Mouse (Mus musculus) heart, postnatal 10 days (tissue): ENCODE measurements at regions not wholly inside any gene's neighbourhood (a gene's known extent, or its start where the extent isn't known, plus 50 kb on each side); places are given as distances from the start of the nearest gene placed in this dataset.
"Not testable (repeated sequence)": the region's sequence is repeated elsewhere in the genome, so short reads cannot be mapped to it uniquely, and the experiment has no call there.

Source experiments
- DNase-seq, 2 experiments: peaks; one replicate each; pipeline ENCODE4 v3.0.0; 2021
- intact Hi-C: fragments of 180-260 bp; cut with DNase I; formaldehyde crosslinking; loops from one replicate; pipeline ENCODE4 v1.15.1; 2025

GRCm38 (mm10) chr12:20196386-20196785, 242.1 kb downstream of the Gm21863 start:
- peak; percentile 27 to 51 for DNase-seq
- intact Hi-C loops = not testable (repeated sequence)

DNA sequence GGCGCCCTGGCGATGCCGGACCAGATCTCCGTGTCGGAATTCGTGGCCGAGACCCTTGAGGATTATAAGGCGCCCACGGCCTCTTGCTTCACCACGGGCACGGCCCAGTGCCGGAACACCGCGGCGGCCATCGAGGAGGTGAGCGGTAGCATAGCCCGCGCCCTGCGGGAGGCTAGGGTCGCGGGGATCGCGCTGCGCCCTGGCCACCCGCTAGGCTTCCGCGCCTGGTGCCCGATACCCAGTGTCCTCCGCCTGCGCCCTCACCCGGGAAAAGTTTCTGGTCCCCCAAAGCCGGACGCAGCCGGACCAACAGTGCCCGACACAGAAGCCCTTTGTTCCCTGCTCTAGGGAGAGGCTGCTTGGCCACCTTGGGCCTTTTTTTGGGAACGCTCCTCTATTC, 242.6 kb downstream of the Gm21863 start:
- intact Hi-C loops = not testable (repeated sequence)
- peak; percentile 9 to 12 for DNase-seq

DNA sequence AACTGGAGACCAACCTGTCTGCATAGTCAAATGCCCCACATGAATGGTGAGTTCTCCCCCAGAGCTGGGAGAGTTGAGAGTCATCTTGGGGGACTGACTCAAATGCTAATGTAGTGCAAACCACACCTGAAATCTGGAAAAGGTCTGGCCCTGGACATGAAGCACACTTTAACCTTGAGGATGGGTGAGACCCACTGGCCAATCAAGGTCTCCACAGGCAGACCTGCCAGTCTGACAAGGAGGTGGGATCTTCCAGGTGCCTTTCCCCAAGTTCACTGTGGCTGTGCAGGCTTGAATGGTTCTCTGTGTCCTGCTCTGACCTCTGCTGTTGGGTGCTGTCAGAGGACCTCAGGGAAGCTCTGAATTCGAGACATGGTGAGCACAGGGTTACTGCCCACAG, 269.6 kb downstream of the Gm21863 start:
- DNase-seq, intact Hi-C loops: not testable (repeated sequence)

- intact Hi-C loops, DNase-seq: not testable (repeated sequence)
Observed at GRCm38 (mm10) chr12:20226831-20227230, 272.5 kb downstream of the Gm21863 start.

- DNase-seq, intact Hi-C loops: not testable (repeated sequence)
Observed at GRCm38 (mm10) chr12:20227427-20228160, 273.3 kb downstream of the Gm21863 start.

DNA sequence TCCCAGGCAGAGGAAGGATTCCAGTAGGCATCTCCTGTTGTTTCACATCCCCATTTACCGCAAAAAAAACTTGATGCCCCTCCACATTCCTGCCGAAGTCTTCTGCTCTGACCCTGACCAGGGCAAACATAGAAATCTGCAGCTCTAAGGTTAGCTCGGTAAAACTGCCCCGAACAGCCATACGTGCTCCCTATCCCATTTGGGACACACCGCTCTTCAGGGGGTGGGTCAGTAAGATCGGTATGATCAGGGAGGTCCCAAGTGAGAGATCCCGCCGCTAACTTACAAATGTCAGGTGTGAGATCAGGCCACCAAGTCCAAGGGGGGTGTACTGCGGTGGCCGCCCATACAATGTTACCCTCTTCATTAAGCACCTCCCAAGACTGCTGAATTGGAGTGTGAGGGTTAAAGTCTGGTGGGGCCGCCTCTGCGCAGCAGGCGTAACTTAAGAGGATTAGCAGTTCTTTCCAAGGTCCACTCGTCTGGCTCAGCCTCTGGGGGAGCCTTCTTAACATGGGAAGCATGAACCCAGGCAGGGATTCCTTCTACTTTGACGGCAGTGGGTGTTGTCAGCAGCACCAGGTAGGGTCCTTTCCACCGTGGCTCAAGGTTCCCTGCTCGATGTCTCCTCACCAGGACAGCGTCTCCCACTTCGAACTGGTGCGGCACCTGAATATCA, 274.2 kb downstream of the Gm21863 start:
- intact Hi-C loops, DNase-seq: not testable (repeated sequence)

- DNase-seq, intact Hi-C loops: not testable (repeated sequence)
Observed at GRCm38 (mm10) chr12:20229441-20229840, 275.1 kb downstream of the Gm21863 start.

DNA sequence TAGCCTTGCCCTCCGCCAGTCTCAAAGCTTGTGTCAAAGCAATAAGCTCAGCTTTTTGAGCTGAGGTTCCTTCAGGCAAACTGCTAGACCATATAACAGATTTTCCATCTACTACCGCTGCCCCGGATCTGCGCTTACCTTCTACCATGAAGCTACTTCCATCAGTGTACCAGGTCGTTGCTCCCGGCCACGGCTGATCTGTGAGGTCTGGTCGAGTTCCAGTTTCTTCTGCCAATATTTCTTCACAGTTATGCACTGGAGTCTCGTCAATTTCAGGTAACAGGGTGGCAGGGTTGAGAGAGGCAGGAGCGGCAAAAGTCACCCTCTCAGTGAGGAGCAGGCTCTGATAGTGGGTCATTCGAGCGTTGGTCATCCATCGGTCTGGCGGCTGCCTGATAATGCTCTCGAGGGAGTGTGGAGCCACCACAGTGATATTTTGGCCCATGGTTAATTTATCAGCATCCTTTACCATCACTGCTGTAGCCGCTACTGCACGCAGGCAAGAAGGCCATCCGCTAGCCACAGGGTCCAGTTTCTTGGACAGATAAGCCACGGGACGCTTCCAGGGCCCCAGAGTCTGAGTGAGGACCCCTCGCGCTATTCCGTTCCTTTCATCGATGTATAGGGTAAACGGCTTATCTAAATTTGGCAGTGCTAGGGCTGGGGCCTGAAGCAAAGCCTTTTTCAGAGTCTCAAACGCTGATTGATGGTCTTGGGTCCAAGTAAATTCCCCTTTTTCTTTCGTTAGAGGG, 276.0 kb downstream of the Gm21863 start:
- no peak for DNase-seq
- intact Hi-C loops = no loop called here

DNA sequence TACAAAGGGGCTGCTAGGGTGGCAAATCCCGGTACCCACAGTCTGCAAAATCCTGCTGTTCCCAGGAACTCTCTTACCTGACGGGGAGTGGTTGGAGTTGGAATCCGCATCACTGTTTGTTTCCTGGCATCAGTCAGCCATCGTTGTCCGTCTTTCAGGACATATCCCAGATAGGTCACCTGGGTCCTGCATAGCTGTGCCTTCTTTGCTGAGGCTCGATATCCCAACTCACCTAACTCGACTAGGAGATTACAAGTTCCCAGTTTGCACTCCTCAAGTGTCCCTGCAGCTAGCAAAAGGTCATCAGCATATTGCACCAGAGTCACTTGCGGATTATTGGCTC, 276.6 kb downstream of the Gm21863 start:
- intact Hi-C loops = no loop called here
- DNase-seq = no peak

DNA sequence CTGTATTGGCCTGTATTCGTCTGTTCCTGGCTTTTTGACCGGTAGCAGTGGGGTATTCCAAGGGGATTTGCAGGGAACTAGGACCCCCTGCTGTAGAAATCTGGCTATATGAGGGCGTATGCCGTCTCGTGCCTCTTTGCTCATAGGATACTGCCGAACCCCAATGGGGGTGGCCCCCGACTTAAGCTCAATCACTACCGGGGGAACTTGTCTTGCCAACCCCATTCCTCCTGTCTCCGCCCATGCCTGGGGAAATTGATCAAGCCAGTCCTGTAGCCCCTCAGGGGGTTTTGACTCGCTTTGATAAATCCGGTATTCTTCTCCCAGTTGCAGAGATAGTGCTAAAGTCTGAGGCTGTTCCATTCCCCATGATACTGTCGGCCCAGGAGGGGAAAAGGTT, 277.2 kb downstream of the Gm21863 start:
- no peak for DNase-seq

DNA sequence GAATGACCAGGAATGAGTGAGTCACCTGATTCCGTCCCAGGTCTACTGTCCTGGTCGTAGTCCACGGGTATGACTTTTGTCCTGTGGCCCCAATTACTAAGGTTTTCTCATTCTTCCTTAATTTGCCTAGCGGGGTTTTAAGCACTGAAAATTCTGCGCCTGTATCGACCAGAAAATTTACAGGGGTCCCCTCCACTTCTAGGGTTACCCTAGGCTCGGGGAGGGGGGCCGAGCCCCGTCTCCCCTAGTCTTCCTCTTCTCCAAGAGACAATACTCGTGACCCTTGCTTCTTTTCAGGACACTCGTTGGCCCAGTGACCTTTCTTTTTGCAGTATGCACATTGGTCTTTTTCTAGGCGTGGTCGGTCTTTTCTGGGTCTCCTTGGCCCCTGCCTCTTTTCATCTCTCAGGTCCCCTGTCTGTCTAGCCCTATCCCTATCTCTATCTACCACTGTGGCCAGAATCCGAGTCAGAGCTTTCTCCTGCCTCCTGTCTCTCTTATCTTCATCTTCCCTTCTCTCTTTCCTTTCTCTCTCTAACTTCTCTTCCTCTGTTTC, 277.8 kb downstream of the Gm21863 start:
- intact Hi-C loops = no loop called here
- no peak for DNase-seq

More for the DNA sequence above, 277.2 kb downstream of the Gm21863 start:
- intact Hi-C loops = no loop called here

- intact Hi-C loops = no loop called here
- peak in 1 of 2 experiments; percentile 3 for DNase-seq
Observed at GRCm38 (mm10) chr12:20232746-20233453, 278.6 kb downstream of the Gm21863 start.

GRCm38 (mm10) chr12:20233454-20233831, 279.1 kb downstream of the Gm21863 start:
- intact Hi-C loops = no loop called here
- no peak for DNase-seq

DNA sequence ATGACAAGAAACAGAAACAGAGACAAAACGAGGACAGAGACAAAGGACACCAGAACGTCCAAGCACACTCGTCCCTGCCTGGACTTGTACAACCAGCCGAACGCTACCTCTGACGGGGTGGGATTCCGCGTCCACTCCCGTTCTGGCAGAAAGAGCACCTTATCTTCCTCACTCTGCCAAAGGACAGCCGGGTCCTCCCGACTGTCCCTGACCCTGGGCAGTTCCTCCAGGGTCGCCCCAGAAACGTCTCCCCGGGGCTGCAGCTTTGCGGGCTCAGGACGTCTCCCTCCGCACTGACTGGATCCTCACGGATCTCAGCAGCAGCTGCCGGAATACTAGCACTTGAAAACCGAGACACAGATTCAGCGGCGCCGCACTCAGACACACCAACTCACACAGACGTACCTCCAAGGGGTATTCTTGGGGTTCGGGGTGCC, 279.6 kb downstream of the Gm21863 start:
- intact Hi-C loops = no loop called here
- DNase-seq = no peak
